Mouse (Mus musculus) hematopoietic stem cell, adult 5-6 weeks (primary cell): ENCODE results near the gene H2-M10.4. TPM values are rescaled to one million over a fixed set of nuclear protein-coding genes. Genes with fewer than 3 reads are reported as not detected.
"Not testable (repeated sequence)": the region's sequence is repeated elsewhere in the genome, so short reads cannot be mapped to it uniquely, and the experiment has no call there.

Experiments used
- ATAC-seq, 2 experiments: fragments of 125-278 bp in 1 of 2; replicated peaks in 1 of 2; 2 replicates each; pipeline ENCODE4 v1.8.0; 2016 to 2017; ENCODE audit warnings: inconsistent platforms in 2 of 2, mild to moderate bottlenecking in 2 of 2, moderate number of reproducible peaks in 2 of 2, low read depth in 1 of 2, moderate TSS enrichment in 1 of 2; ENCODE audit not compliant: low FRiP score in 2 of 2, poor library complexity in 2 of 2, severe bottlenecking in 2 of 2, insufficient read depth in 1 of 2, low TSS enrichment in 1 of 2
- total RNA-seq: library from RNA; stranded (forward); fragments of 172-1452, 232-1000 nt; gene quantifications from 2 replicates; pipeline ENCODE4 v1.2.3, GENCODE M21; 2017

H2-M10.4 gene
- not detected in 2 replicates for total RNA-seq

DNA sequence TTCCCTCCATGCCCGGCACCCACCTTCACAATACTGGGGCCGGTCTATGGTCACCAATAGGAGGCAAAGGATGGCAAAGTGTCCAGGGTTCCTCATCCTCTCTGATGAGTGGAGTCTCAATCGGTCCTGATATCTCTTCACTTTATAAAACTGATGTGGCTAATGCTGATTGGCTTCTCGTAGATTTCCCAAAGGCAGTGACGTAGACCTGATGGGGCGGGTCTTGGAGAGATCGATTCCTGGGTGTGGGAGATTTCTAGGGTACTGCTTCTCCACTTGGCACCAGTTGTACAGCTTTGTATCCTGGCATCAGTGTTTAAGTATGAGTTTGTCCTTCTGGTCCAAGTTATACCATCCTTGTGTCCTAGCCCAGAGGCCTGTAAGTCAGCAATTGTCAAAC lies at the start of gene H2-M10.4:
Gene H2-M10.4, minus strand, starts transcription at position 101 of the 400 bp plus-strand sequence.
- no peak for ATAC-seq

- ATAC-seq, result no peak
These were observed 41.8 kb upstream of the H2-M10.4 start for GRCm38 (mm10) chr17:36503910-36504309.

GRCm38 (mm10) chr17:36500435-36500834 lies 38.3 kb upstream of the H2-M10.4 start:
- ATAC-seq, result peak; percentile 78 to 87

DNA sequence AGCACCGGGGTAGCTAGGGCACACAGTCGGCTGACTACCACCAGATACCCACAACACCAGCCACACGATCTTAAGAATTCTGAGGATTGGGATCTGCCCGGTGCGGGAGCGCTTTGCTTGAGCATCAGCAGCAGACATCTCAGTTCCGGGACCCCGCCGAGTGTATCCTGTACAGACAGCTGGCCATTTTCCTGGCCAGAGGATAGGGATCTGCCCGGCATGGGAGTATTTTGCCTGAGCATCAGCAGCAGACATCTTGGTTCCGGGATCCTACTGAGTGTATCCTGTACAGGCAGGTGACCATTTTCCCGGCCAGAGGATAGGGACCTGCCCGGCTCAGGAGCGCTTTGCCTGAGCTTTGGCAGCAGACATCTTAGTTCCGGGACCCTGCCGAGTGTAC lies 26.0 kb upstream of the H2-M10.4 start:
- not testable (repeated sequence) for ATAC-seq

GRCm38 (mm10) chr17:36486687-36487230 lies 24.6 kb upstream of the H2-M10.4 start:
- no peak for ATAC-seq

GRCm38 (mm10) chr17:36483865-36484264 lies 21.7 kb upstream of the H2-M10.4 start:
- ATAC-seq, result no peak

DNA sequence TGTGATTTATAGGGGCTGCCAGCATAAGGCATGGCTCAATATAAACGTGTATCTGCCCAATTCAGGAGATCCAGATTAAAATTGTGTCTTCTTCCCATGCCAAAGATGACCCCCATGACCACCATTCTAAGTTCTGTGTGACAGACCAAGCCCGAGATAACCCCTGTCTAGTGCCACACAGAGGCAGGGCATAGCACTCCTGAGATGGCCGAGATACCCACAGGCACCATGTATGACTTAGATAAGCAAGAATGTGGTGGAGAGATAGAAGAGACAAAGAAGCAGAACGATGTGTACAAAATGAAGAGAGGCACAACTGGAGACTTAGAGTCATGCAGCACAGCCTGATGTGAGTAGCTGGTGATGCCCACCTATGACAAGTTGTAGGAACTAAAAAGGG lies 5.9 kb downstream of the H2-M10.4 start:
- no peak for ATAC-seq

DNA sequence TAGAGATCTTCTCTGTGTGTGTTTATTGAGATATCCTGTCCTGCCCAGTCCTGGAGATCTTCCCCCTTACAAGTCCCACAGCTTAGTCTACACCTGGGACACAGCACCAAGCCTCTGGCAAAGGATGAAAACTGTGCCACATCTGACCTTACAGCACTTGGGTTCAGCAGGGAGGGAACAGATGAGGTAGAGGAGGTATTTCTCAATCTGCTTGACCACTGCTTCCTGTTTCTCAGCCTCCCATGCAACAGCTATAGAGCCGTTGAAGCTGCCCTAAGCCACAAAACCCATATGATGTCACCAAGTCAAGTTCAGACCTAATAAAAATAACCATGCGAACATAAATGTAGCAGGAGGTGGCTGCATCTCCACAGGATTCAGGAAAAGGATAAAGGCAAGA lies 30.7 kb downstream of the H2-M10.4 start:
- peak; percentile 100 for ATAC-seq

DNA sequence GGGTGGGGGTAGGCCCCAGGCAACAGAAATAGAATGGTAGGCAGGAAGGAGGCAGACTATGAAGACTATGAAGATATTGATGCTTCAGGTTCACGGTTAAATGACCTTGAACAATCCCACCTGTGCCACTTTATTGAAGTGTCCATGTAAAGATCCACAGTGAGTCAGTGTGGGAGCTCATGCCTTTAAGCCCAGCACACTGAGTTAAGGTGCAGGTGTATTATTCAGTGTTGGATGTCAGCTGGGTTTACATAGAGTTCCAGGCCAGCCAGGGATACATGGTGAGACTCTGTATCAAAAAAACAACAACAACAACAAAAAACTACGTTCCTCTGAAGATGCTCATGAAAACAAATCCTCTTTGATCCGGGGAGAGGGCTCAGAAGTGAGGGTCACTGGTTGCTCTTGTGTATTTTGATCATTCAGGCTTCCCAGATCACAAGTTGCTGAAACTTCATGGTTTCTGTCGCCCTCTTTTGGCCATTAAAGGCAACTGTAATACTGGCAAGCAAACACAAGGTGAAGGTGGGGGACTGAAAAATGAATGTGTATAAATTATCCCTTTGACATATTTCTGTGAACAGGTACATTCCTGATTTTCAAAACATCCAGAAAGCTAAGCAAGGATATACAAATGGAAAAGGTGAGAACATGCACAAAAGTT lies 43.9 kb downstream of the H2-M10.4 start:
- ATAC-seq, result peak; percentile 53 to 62; a peak in 2 of 4 replicates

DNA sequence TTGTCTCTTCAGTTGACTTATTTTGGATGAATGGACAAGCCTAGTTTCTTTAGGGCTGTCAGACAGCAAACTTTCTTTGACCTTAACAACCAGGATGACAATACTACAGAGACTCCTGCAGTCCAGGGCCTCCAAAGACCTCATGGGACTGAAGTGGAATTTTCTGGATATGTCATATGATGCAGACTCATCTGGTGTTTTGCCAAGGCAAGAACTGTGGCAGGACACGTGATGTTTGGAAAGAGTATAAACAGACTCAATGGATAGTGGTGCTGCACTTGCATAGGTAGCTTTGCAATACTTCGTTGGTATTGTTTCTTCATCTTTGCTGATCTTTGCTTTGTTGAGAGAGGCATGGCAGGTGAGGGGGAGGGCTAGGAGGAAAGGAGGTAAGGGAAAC lies 44.7 kb downstream of the H2-M10.4 start:
- no peak for ATAC-seq

- ATAC-seq, result no peak
These were observed 46.7 kb downstream of the H2-M10.4 start for GRCm38 (mm10) chr17:36415407-36415806.

DNA sequence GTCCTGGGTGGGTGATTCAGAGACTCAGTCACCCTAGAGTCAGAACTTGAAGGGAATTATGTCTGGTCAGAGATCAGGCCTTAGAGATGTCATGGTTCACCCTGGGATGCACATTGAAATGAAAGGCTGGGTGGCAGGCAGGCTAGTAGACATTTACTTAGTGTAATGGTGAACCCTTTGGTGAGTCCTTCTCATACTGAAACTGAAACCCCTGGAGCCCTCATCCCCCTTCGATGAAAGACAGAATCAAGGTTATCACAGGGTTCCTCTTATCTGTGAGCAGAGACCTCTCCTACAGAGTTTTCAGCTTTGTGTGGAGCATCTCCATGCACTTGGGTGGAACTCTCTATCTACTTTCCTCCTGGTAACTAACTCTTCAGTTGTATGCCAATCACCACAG lies 47.8 kb downstream of the H2-M10.4 start:
- no peak for ATAC-seq

Other genes with a start within 250 kb of the H2-M10.4 start
- 32.9 and 39.8 TPM in 2 replicates for gene Rpp21, start 204.3 kb downstream of the H2-M10.4 start, total RNA-seq
- 27.0 and 28.5 TPM in 2 replicates for gene Trim39, start 190.1 kb downstream of the H2-M10.4 start, total RNA-seq
- not detected in 2 replicates for gene H2-M10.2, start 175.8 kb downstream of the H2-M10.4 start, total RNA-seq
- not detected in 2 replicates for gene H2-M10.1, start 136.2 kb downstream of the H2-M10.4 start, total RNA-seq
- not detected in 2 replicates for gene H2-M10.3, start 93.9 kb downstream of the H2-M10.4 start, total RNA-seq
- gene H2-M11, start 84.7 kb upstream of the H2-M10.4 start, total RNA-seq, result not detected in 2 replicates
- gene H2-M9, start 180.3 kb upstream of the H2-M10.4 start, total RNA-seq, result not detected in 2 replicates
- not detected in 2 replicates for gene H2-M1, start 209.9 kb upstream of the H2-M10.4 start, total RNA-seq